Mouse (Mus musculus) MEL (cell line): Measurements from ENCODE around the gene Eri3. TPM values are rescaled to one million over a fixed set of nuclear protein-coding genes. Genes with fewer than 3 reads are reported as not detected.

ENCODE experiments used
- DNase-seq: peaks from one replicate; pipeline ENCODE4 v3.0.0; 2011; ENCODE audit warnings: low read depth, low spot score
- H3K27ac ChIP-seq: 2 replicates; pipeline ENCODE4 v1.5.1; 2012; ENCODE audit warnings: low read depth, mild to moderate bottlenecking, control low read depth, low read length, moderate library complexity; ENCODE audit not compliant: control insufficient read depth
- H3K27me3 ChIP-seq, 2 experiments: fragments of 150-350 bp in 1 of 2; sonication (generic) in 1 of 2; 2 replicates each; pipeline ENCODE4 v1.6.1; 2012; ENCODE audit warnings: low read length in 2 of 2, mild to moderate bottlenecking in 2 of 2, improper control_type of control experiment in 1 of 2, moderate library complexity in 1 of 2; ENCODE audit not compliant: insufficient read depth in 2 of 2, control insufficient read depth in 1 of 2
- H3K36me3 ChIP-seq, 2 experiments: 2 replicates each; pipeline ENCODE4 v1.6.1; 2012 to 2014; ENCODE audit warnings: low read length in 2 of 2, improper control_type of control experiment in 1 of 2, inconsistent platforms in 1 of 2, mild to moderate bottlenecking in 1 of 2; ENCODE audit not compliant: insufficient read depth in 2 of 2, control insufficient read depth in 1 of 2
- H3K4me1 ChIP-seq, 2 experiments: fragments of 150-350 bp in 1 of 2; sonication (generic) in 1 of 2; 2 replicates each; pipeline ENCODE4 v1.6.1; 2012; ENCODE audit warnings: low read length in 2 of 2, improper control_type of control experiment in 1 of 2, mild to moderate bottlenecking in 1 of 2; ENCODE audit not compliant: insufficient read depth in 2 of 2, control insufficient read depth in 1 of 2
- H3K4me3 ChIP-seq, 2 experiments: fragments of 150-350 bp in 1 of 2; sonication (generic) in 1 of 2; 2 replicates each; pipeline ENCODE4 v1.5.1; 2012; ENCODE audit warnings: low read depth in 2 of 2, low read length in 2 of 2, mild to moderate bottlenecking in 2 of 2, moderate library complexity in 2 of 2, control low read depth in 1 of 2, improper control_type of control experiment in 1 of 2; ENCODE audit not compliant: control insufficient read depth in 1 of 2, insufficient read depth in 1 of 2
- H3K79me2 ChIP-seq: 2 replicates; pipeline ENCODE4 v1.6.1; 2012; ENCODE audit warnings: mild to moderate bottlenecking, low read length, moderate library complexity; ENCODE audit not compliant: control insufficient read depth, poor library complexity, insufficient read depth
- H3K9ac ChIP-seq: 2 replicates; pipeline ENCODE4 v1.6.1; 2012; ENCODE audit warnings: low read depth, mild to moderate bottlenecking, control low read depth, low read length, moderate library complexity; ENCODE audit not compliant: control insufficient read depth, poor library complexity, severe bottlenecking
- H3K9me3 ChIP-seq: fragments of 150-350 bp; sonication (generic); replicated peaks from 2 replicates; pipeline ENCODE4 v1.6.1; 2012; ENCODE audit warnings: mild to moderate bottlenecking, low read length, improper control_type of control experiment, moderate library complexity; ENCODE audit not compliant: insufficient read depth
- BHLHE40 ChIP-seq: IDR thresholded peaks from 2 replicates; pipeline ENCODE4 v1.6.1; 2012; ENCODE audit warnings: low read depth, mild to moderate bottlenecking, inconsistent platforms, low read length, improper control_type of control experiment, borderline replicate concordance
- CHD2 ChIP-seq: IDR thresholded peaks from 2 replicates; pipeline ENCODE4 v1.6.1; 2011; ENCODE audit warnings: low read length, improper control_type of control experiment
- ETS1 ChIP-seq: IDR thresholded peaks from 2 replicates; pipeline ENCODE4 v1.6.1; 2012; ENCODE audit warnings: low read depth, mild to moderate bottlenecking, inconsistent platforms, low read length, improper control_type of control experiment, moderate library complexity
- GATA1 ChIP-seq: IDR thresholded peaks from 2 replicates; pipeline ENCODE4 v1.6.1; 2011; ENCODE audit warnings: low read depth, low read length, improper control_type of control experiment
- HCFC1 ChIP-seq: IDR thresholded peaks from 2 replicates; pipeline ENCODE4 v1.6.1; 2012; ENCODE audit warnings: low read depth, mild to moderate bottlenecking, inconsistent platforms, low read length, improper control_type of control experiment, moderate library complexity
- MAFK ChIP-seq: IDR thresholded peaks from 2 replicates; pipeline ENCODE4 v1.6.1; 2011; ENCODE audit warnings: low read depth, mild to moderate bottlenecking, low read length, improper control_type of control experiment, borderline replicate concordance
- NELFE ChIP-seq: IDR thresholded peaks from 2 replicates; pipeline ENCODE4 v1.6.1; 2011; ENCODE audit warnings: low read depth, low read length, improper control_type of control experiment
- NRF1 ChIP-seq: IDR thresholded peaks from 2 replicates; pipeline ENCODE4 v1.6.1; 2014; ENCODE audit warnings: low read depth, mild to moderate bottlenecking, inconsistent platforms, low read length, improper control_type of control experiment, moderate library complexity; ENCODE audit not compliant: poor library complexity, insufficient read depth, severe bottlenecking
- POLR2AphosphoS5 ChIP-seq: IDR thresholded peaks from 2 replicates; pipeline ENCODE4 v1.6.1; 2012; ENCODE audit warnings: low read depth, borderline replicate concordance, mild to moderate bottlenecking, inconsistent platforms, low read length, moderate library complexity, mixed read lengths
- SIN3A ChIP-seq: IDR thresholded peaks from 2 replicates; pipeline ENCODE4 v1.6.1; 2012; ENCODE audit warnings: low read length, improper control_type of control experiment, inconsistent platforms
- SMC3 ChIP-seq: IDR thresholded peaks from 2 replicates; pipeline ENCODE4 v1.6.1; 2011; ENCODE audit warnings: low read depth, low read length, improper control_type of control experiment
- TAL1 ChIP-seq: IDR thresholded peaks from 2 replicates; pipeline ENCODE4 v1.6.1; 2012; ENCODE audit warnings: mild to moderate bottlenecking, inconsistent platforms, low read length, moderate library complexity, mixed read lengths
- TBP ChIP-seq: IDR thresholded peaks from 2 replicates; pipeline ENCODE4 v1.8.0; 2011; ENCODE audit warnings: low read depth, low read length, improper control_type of control experiment
- UBTF ChIP-seq: IDR thresholded peaks from 2 replicates; pipeline ENCODE4 v1.6.1; 2012; ENCODE audit warnings: low read depth, mild to moderate bottlenecking, inconsistent platforms, low read length, improper control_type of control experiment, moderate library complexity, borderline replicate concordance; ENCODE audit not compliant: insufficient read depth
- USF2 ChIP-seq, 2 experiments: IDR thresholded peaks; 2 replicates each; pipeline ENCODE4 v1.6.1; 2011 to 2012; ENCODE audit warnings: improper control_type of control experiment in 2 of 2, low read length in 2 of 2, borderline replicate concordance in 1 of 2, inconsistent platforms in 1 of 2, low read depth in 1 of 2, mild to moderate bottlenecking in 1 of 2; ENCODE audit not compliant: insufficient read depth in 1 of 2
- ZKSCAN1 ChIP-seq: IDR thresholded peaks from 2 replicates; pipeline ENCODE4 v1.6.1; 2012; ENCODE audit warnings: low read depth, mild to moderate bottlenecking, inconsistent platforms, low read length, improper control_type of control experiment, moderate library complexity
- polyA plus RNA-seq, 2 experiments: library from polyadenylated mRNA; stranded (reverse) in 1 of 2; unstranded in 1 of 2; fragments of >175 nt in 1 of 2; fragments of >200 nt in 1 of 2; gene quantifications; 2 replicates each; pipeline versions ENCODE4 v1.2.1 to v1.2.4; 2012; ENCODE audit warnings: low replicate concordance in 2 of 2, low read depth in 1 of 2; ENCODE audit not compliant: insufficient read length in 2 of 2, insufficient read depth in 1 of 2, missing spikeins in 1 of 2
- total RNA-seq: library from RNA; depleted of rRNA; stranded (reverse); fragments of 300-350 nt; gene quantifications from 2 replicates; pipeline ENCODE4 v1.2.3, GENCODE M21; 2012

The Eri3 gene
- total and polyA plus RNA-seq, 3 experiments = 36.7 to 63.9 TPM; not detected in 1

DNA sequence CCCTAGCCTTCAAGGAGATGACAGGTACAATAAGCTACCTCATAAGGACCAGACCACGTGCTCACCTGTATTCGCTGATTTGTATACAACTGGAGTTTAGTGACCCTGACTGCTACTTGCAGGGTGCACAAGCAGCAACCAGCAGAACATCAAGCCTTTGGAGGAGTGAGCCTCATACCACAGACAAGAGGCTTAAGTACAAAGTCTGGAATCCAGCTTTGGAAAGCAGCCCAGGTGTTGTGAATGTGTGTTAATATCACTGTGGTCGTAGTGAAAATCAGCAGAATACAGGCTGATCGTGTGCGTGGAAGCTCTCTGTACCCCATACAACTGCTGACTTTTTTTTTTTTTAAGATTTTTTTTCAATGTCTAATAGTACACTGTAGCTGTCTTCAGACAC lies 109.8 kb downstream of the Eri3 start:
- no peaks in the 10 kb centered on the region for H3K4me1 ChIP-seq
- no peaks in the 10 kb centered on the region for H3K36me3 ChIP-seq
- no peak overlapping the region for H3K9ac ChIP-seq
- no peak overlapping the region for H3K27ac ChIP-seq
- H3K27me3 ChIP-seq = no peaks in the 10 kb centered on the region
- H3K79me2 ChIP-seq = no peaks in the 10 kb centered on the region
- H3K4me3 ChIP-seq = no peak overlapping the region
- DNase-seq = no peak
- H3K9me3 ChIP-seq = no peaks in the 10 kb centered on the region
- TF ChIP-seq MAFK (no peak), ETS1 (no peak), ZKSCAN1 (no peak), NELFE (no peak), UBTF (no peak), USF2 (IDR thresholded peaks at IDR 0.05; ENCODE audit: borderline replicate concordance in 1 of 2, insufficient read depth in 1 of 2, low read depth in 1 of 2, low read length in 2 of 2) (no peak), TAL1 (no peak)

DNA sequence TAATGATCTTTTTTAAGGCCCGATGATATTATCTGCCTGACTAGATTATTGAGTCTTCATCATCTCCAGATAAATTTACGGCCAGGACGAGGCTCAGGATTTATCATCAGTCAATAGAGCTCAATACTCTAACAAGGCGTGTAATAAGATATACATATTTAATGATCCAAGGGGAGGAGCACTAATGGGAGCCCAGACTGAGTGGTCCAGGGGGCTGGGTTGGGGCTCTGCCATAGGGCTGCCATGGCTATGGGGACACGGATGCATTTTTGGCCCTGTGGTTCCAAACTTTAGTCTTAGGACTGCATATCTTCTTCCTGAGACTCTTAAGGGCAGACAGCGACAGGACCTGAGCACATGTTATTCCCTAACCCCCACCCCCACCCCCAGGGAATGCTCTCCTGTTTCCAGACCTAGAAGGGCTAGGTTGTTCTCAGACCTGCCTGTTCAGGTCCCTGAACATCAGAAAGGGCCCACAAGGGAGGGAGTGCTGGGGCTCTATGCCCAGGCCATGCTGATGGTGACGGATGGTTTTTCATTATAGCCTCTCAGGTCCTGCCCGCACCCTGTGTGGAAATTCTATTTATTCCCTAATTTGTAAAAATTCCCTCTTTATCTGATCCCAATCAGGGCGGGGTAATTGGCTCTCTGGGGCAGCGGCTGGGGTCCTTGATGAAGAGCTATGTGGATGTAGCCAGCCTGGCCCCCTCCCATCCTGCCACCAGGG lies 114.4 kb downstream of the Eri3 start:
- no peak overlapping the region for H3K27ac ChIP-seq
- H3K9me3 ChIP-seq = no peaks in the 10 kb centered on the region
- TF ChIP-seq SMC3 (no peak), CHD2 (no peak), POLR2AphosphoS5 (no peak), UBTF (no peak), NRF1 (no peak), GATA1 (no peak), SIN3A (no peak), BHLHE40 (no peak), HCFC1 (no peak), TBP (no peak)
- H3K36me3 ChIP-seq = no peaks in the 10 kb centered on the region
- no peaks in the 10 kb centered on the region for H3K27me3 ChIP-seq
- H3K9ac ChIP-seq = no peak overlapping the region
- H3K79me2 ChIP-seq = no peaks in the 10 kb centered on the region
- DNase-seq = no peak
- H3K4me3 ChIP-seq = no peak overlapping the region
- H3K4me1 ChIP-seq = no peaks in the 10 kb centered on the region
